Mouse (Mus musculus): ENCODE measurements around the gene Pik3r1. TPM values are rescaled to one million over a fixed set of nuclear protein-coding genes. Genes with fewer than 3 reads are reported as not detected.

Pik3r1 gene
- polyA plus RNA-seq, 1 experiment = 6.8 TPM

GRCm38 (mm10) chr13:101690167-101690566 lies 77.8 kb downstream of the Pik3r1 start:
- Histone ChIP-seq H3ac (ENCODE audit: control insufficient read depth, insufficient read length) (no peak overlapping the region), H3K27me3 (ENCODE audit: control insufficient read depth, insufficient read depth, insufficient read length) (no peaks in the 10 kb centered on the region), H3K36me3 (ENCODE audit: control insufficient read depth, insufficient read depth) (peaks cover 40% of the 10 kb centered on the region), H3K79me2 (ENCODE audit: control insufficient read depth, insufficient read depth) (peaks cover 12% of the 10 kb centered on the region), H3K4me2 (ENCODE audit: low read depth) (peak overlapping the region; percentile 4), H3K4me3 (no peak overlapping the region)
- TF ChIP-seq USF1 (IDR thresholded peaks at IDR 0.05; ENCODE audit: low read depth) = no peak
- TF ChIP-seq POLR2A (IDR thresholded peaks at IDR 0.05; ENCODE audit: insufficient read length, low read depth) = no peak
- TF ChIP-seq E2F4 (IDR thresholded peaks at IDR 0.05; ENCODE audit: insufficient read depth) = no peak
- TF ChIP-seq REST (IDR thresholded peaks at IDR 0.05; ENCODE audit: insufficient read depth, insufficient read length) = no peak
- no peak for TF ChIP-seq TCF3 (IDR thresholded peaks at IDR 0.05; ENCODE audit: insufficient read length, low read depth)
- TF ChIP-seq SRF (IDR thresholded peaks at IDR 0.05; ENCODE audit: control insufficient read depth, insufficient read length, low read depth) = no peak
- no peak for TF ChIP-seq CEBPB (IDR thresholded peaks at IDR 0.05; ENCODE audit: insufficient read depth, poor library complexity, severe bottlenecking)
- TF ChIP-seq TCF12 (IDR thresholded peaks at IDR 0.05; ENCODE audit: insufficient read depth, poor library complexity, severe bottlenecking) = no peak
- TF ChIP-seq POLR2AphosphoS2 (IDR thresholded peaks at IDR 0.05; ENCODE audit: insufficient read length, low read depth) = no peak
- no peak for TF ChIP-seq MYOD1 (IDR thresholded peaks at IDR 0.05; ENCODE audit: control insufficient read depth in 1 of 3, insufficient read length in 2 of 3, low read depth in 2 of 3)
- TF ChIP-seq MYOG (IDR thresholded peaks at IDR 0.05; ENCODE audit: control insufficient read depth in 1 of 3, insufficient read depth in 1 of 3, insufficient read length in 2 of 3, low read depth in 2 of 3) = no peak

- H3K79me2 ChIP-seq (ENCODE audit: control insufficient read depth, insufficient read depth) = no peaks in the 10 kb centered on the region
- H3K4me2 ChIP-seq (ENCODE audit: low read depth) = no peak overlapping the region
- H3ac ChIP-seq (ENCODE audit: control insufficient read depth, insufficient read length) = no peak overlapping the region
- H3K27me3 ChIP-seq (ENCODE audit: control insufficient read depth, insufficient read depth, insufficient read length) = no peaks in the 10 kb centered on the region
- TF ChIP-seq MYOG (IDR thresholded peaks at IDR 0.05; ENCODE audit: control insufficient read depth in 1 of 3, insufficient read depth in 1 of 3, insufficient read length in 2 of 3, low read depth in 2 of 3) (no peak), CEBPB (IDR thresholded peaks at IDR 0.05; ENCODE audit: insufficient read depth, poor library complexity, severe bottlenecking) (no peak), E2F4 (IDR thresholded peaks at IDR 0.05; ENCODE audit: insufficient read depth) (no peak), TCF3 (IDR thresholded peaks at IDR 0.05; ENCODE audit: insufficient read length, low read depth) (no peak), USF1 (IDR thresholded peaks at IDR 0.05; ENCODE audit: low read depth) (no peak), SRF (IDR thresholded peaks at IDR 0.05; ENCODE audit: control insufficient read depth, insufficient read length, low read depth) (no peak), REST (IDR thresholded peaks at IDR 0.05; ENCODE audit: insufficient read depth, insufficient read length) (no peak), POLR2AphosphoS2 (IDR thresholded peaks at IDR 0.05; ENCODE audit: insufficient read length, low read depth) (no peak), MYOD1 (IDR thresholded peaks at IDR 0.05; ENCODE audit: control insufficient read depth in 1 of 3, insufficient read length in 2 of 3, low read depth in 2 of 3) (no peak), MAX (IDR thresholded peaks at IDR 0.05; ENCODE audit: low read depth) (no peak), TCF12 (IDR thresholded peaks at IDR 0.05; ENCODE audit: insufficient read depth, poor library complexity, severe bottlenecking) (no peak), POLR2A (IDR thresholded peaks at IDR 0.05; ENCODE audit: insufficient read length, low read depth) (no peak)
- peaks cover 74% of the 10 kb centered on the region for H3K36me3 ChIP-seq (ENCODE audit: control insufficient read depth, insufficient read depth)
- no peak overlapping the region for H3K4me3 ChIP-seq
Measured at GRCm38 (mm10) chr13:101686256-101686655, 81.8 kb downstream of the Pik3r1 start.

- TF ChIP-seq MYOD1 (IDR thresholded peaks at IDR 0.05; ENCODE audit: control insufficient read depth in 1 of 3, insufficient read length in 2 of 3, low read depth in 2 of 3) (no peak), USF1 (IDR thresholded peaks at IDR 0.05; ENCODE audit: low read depth) (no peak), CEBPB (IDR thresholded peaks at IDR 0.05; ENCODE audit: insufficient read depth, poor library complexity, severe bottlenecking) (no peak), MYOG (IDR thresholded peaks at IDR 0.05; ENCODE audit: control insufficient read depth in 1 of 3, insufficient read depth in 1 of 3, insufficient read length in 2 of 3, low read depth in 2 of 3) (no peak), MAX (IDR thresholded peaks at IDR 0.05; ENCODE audit: low read depth) (no peak), REST (IDR thresholded peaks at IDR 0.05; ENCODE audit: insufficient read depth, insufficient read length) (no peak), TCF3 (IDR thresholded peaks at IDR 0.05; ENCODE audit: insufficient read length, low read depth) (no peak), POLR2A (IDR thresholded peaks at IDR 0.05; ENCODE audit: insufficient read length, low read depth) (no peak), TCF12 (IDR thresholded peaks at IDR 0.05; ENCODE audit: insufficient read depth, poor library complexity, severe bottlenecking) (no peak), E2F4 (IDR thresholded peaks at IDR 0.05; ENCODE audit: insufficient read depth) (no peak), SRF (IDR thresholded peaks at IDR 0.05; ENCODE audit: control insufficient read depth, insufficient read length, low read depth) (no peak), POLR2AphosphoS2 (IDR thresholded peaks at IDR 0.05; ENCODE audit: insufficient read length, low read depth) (no peak)
Measured at GRCm38 (mm10) chr13:101684706-101685105, 83.3 kb downstream of the Pik3r1 start.

GRCm38 (mm10) chr13:101682378-101682777 lies 85.6 kb downstream of the Pik3r1 start:
- no peak overlapping the region for H3K4me2 ChIP-seq (ENCODE audit: low read depth)
- H3K27me3 ChIP-seq (ENCODE audit: control insufficient read depth, insufficient read depth, insufficient read length) = no peaks in the 10 kb centered on the region
- no peak overlapping the region for H3K4me3 ChIP-seq
- no peak overlapping the region for H3ac ChIP-seq (ENCODE audit: control insufficient read depth, insufficient read length)
- TF ChIP-seq CEBPB (IDR thresholded peaks at IDR 0.05; ENCODE audit: insufficient read depth, poor library complexity, severe bottlenecking) (no peak), MAX (IDR thresholded peaks at IDR 0.05; ENCODE audit: low read depth) (no peak), E2F4 (IDR thresholded peaks at IDR 0.05; ENCODE audit: insufficient read depth) (no peak), TCF12 (IDR thresholded peaks at IDR 0.05; ENCODE audit: insufficient read depth, poor library complexity, severe bottlenecking) (no peak), SRF (IDR thresholded peaks at IDR 0.05; ENCODE audit: control insufficient read depth, insufficient read length, low read depth) (no peak), USF1 (IDR thresholded peaks at IDR 0.05; ENCODE audit: low read depth) (no peak)
- H3K36me3 ChIP-seq (ENCODE audit: control insufficient read depth, insufficient read depth) = peaks cover 52% of the 10 kb centered on the region
- H3K79me2 ChIP-seq (ENCODE audit: control insufficient read depth, insufficient read depth) = no peaks in the 10 kb centered on the region

More at GRCm38 (mm10) chr13:101684706-101685105, 83.3 kb downstream of the Pik3r1 start:
- Histone ChIP-seq H3K4me3 (no peak overlapping the region), H3K4me2 (ENCODE audit: low read depth) (no peak overlapping the region), H3K36me3 (ENCODE audit: control insufficient read depth, insufficient read depth) (peaks cover 74% of the 10 kb centered on the region), H3ac (ENCODE audit: control insufficient read depth, insufficient read length) (no peak overlapping the region), H3K27me3 (ENCODE audit: control insufficient read depth, insufficient read depth, insufficient read length) (no peaks in the 10 kb centered on the region), H3K79me2 (ENCODE audit: control insufficient read depth, insufficient read depth) (no peaks in the 10 kb centered on the region)
